Mouse (Mus musculus) forebrain, embryonic 10.5 days (tissue): ENCODE measurements around the gene Atp6v0a1. TPM values are rescaled to one million over a fixed set of nuclear protein-coding genes. Genes with fewer than 3 reads are reported as not detected.
A peak's percentile ranks its signal among the peaks of the same experiment; 100 is the strongest.

Experiments used
- DNase-seq: peaks from one replicate; pipeline ENCODE4 v3.0.0-alpha.2; 2017; ENCODE audit warnings: low spot score; ENCODE audit errors: extremely low spot score
- H3K27ac ChIP-seq: fragments of 300-500 bp; sonication (generic); 2 replicates; pipeline ENCODE4 v1.5.1; 2016; ENCODE audit warnings: mild to moderate bottlenecking
- H3K27me3 ChIP-seq: fragments of 300-500 bp; sonication (generic); 2 replicates; pipeline ENCODE4 v1.6.1; 2016; ENCODE audit warnings: mild to moderate bottlenecking; ENCODE audit not compliant: poor library complexity, severe bottlenecking
- H3K36me3 ChIP-seq: fragments of 300-500 bp; sonication (generic); replicated peaks from 2 replicates; pipeline ENCODE4 v1.6.1; 2016; ENCODE audit warnings: mild to moderate bottlenecking, moderate library complexity
- H3K4me1 ChIP-seq: fragments of 300-500 bp; sonication (generic); 2 replicates; pipeline ENCODE4 v1.6.1; 2016
- H3K4me3 ChIP-seq: fragments of 300-500 bp; sonication (generic); 2 replicates; pipeline ENCODE4 v1.5.1; 2016; ENCODE audit warnings: mild to moderate bottlenecking, moderate library complexity
- H3K9me3 ChIP-seq: fragments of 300-500 bp; sonication (generic); 2 replicates; pipeline ENCODE4 v1.6.1; 2016; ENCODE audit warnings: mild to moderate bottlenecking, moderate library complexity
- WGBS: fragments of 180-500 bp; shearing (Covaris S2); methylation state at CpG from one replicate; pipeline ENCODE4 v1.1.7; 2016; 5-methylcytosine and 5-hydroxymethylcytosine counted together
- polyA plus RNA-seq: library from polyadenylated mRNA; unstranded; fragments of >200 nt; fragmentation: Nextera tagmentation; extraction: Ambion mirVana; gene quantifications from 2 replicates; pipeline ENCODE4 v1.2.1, GENCODE M21; 2016

Gene Atp6v0a1
- polyA plus RNA-seq, 1 experiment from 2014 or later = 34.5 TPM

GRCm38 (mm10) chr11:100969189-100969743, 40.0 kb upstream of the Atp6v0a1 start:
- H3K4me3 ChIP-seq = peak overlapping the region; percentile 47
- H3K4me1 ChIP-seq = peaks cover 18% of the 10 kb centered on the region
- WGBS = 13% methylated on average over 31 of the region's 35 CpGs
- no peak overlapping the region for H3K27ac ChIP-seq
- no peaks in the 10 kb centered on the region for H3K36me3 ChIP-seq
- H3K9me3 ChIP-seq = no peaks in the 10 kb centered on the region
- peaks cover 100% of the 10 kb centered on the region for H3K27me3 ChIP-seq
- no peak for DNase-seq

GRCm38 (mm10) chr11:100969744-100970556, 39.3 kb upstream of the Atp6v0a1 start:
- Histone ChIP-seq H3K4me1 (peaks cover 18% of the 10 kb centered on the region), H3K36me3 (no peaks in the 10 kb centered on the region), H3K9me3 (no peaks in the 10 kb centered on the region), H3K27me3 (peaks cover 100% of the 10 kb centered on the region), H3K27ac (peak overlapping the region; percentile 26; the same call in 1 of the 2 replicates), H3K4me3 (peak overlapping the region; percentile 47)
- DNase-seq = peak; percentile 46
- WGBS = 2% methylated on average over 65 of the region's 65 CpGs

- peak; percentile 46 for DNase-seq
- no peaks in the 10 kb centered on the region for H3K9me3 ChIP-seq
- H3K36me3 ChIP-seq = no peaks in the 10 kb centered on the region
- H3K27me3 ChIP-seq = peaks cover 100% of the 10 kb centered on the region
- H3K4me1 ChIP-seq = peaks cover 18% of the 10 kb centered on the region
- WGBS = 2% methylated on average over 20 of the region's 20 CpGs
- peak within 1 kb of the TSS; percentile 47 for H3K4me3 ChIP-seq
- H3K27ac ChIP-seq = peak within 1 kb of the TSS; percentile 26; the same call in 1 of the 2 replicates
Observed at GRCm38 (mm10) chr11:100970557-100970937, 38.7 kb upstream of the Atp6v0a1 start, which contains the start of gene Cavin1. TSS of gene Cavin1 (minus strand) at chr11:100970887.

GRCm38 (mm10) chr11:100971455-100971854, 37.8 kb upstream of the Atp6v0a1 start:
- Histone ChIP-seq H3K27ac (no peak overlapping the region), H3K27me3 (peaks cover 91% of the 10 kb centered on the region)

GRCm38 (mm10) chr11:100973245-100973644, 36.0 kb upstream of the Atp6v0a1 start:
- H3K27me3 ChIP-seq = peaks cover 73% of the 10 kb centered on the region
- 92% methylated on average over 7 of the region's 7 CpGs for WGBS

More at GRCm38 (mm10) chr11:100971455-100971854, 37.8 kb upstream of the Atp6v0a1 start:
- Histone ChIP-seq H3K36me3 (no peaks in the 10 kb centered on the region), H3K4me3 (no peak overlapping the region), H3K9me3 (no peaks in the 10 kb centered on the region), H3K4me1 (peaks cover 18% of the 10 kb centered on the region)
- WGBS = 64% methylated on average over 10 of the region's 10 CpGs
- no peak for DNase-seq

GRCm38 (mm10) chr11:100974381-100974970, 34.8 kb upstream of the Atp6v0a1 start:
- no peak for DNase-seq
- WGBS = 82% methylated on average over 14 of the region's 14 CpGs
- Histone ChIP-seq H3K4me3 (no peak overlapping the region), H3K9me3 (no peaks in the 10 kb centered on the region), H3K4me1 (peaks cover 13% of the 10 kb centered on the region), H3K36me3 (no peaks in the 10 kb centered on the region), H3K27me3 (peaks cover 63% of the 10 kb centered on the region), H3K27ac (no peak overlapping the region)

More at GRCm38 (mm10) chr11:100973245-100973644, 36.0 kb upstream of the Atp6v0a1 start:
- Histone ChIP-seq H3K4me1 (peaks cover 18% of the 10 kb centered on the region), H3K36me3 (no peaks in the 10 kb centered on the region), H3K27ac (no peak overlapping the region), H3K4me3 (no peak overlapping the region), H3K9me3 (no peaks in the 10 kb centered on the region)
- no peak for DNase-seq

GRCm38 (mm10) chr11:100975241-100975640, 34.0 kb upstream of the Atp6v0a1 start:
- H3K27me3 ChIP-seq = peaks cover 61% of the 10 kb centered on the region

GRCm38 (mm10) chr11:100979887-100980286, 29.4 kb upstream of the Atp6v0a1 start:
- H3K4me3 ChIP-seq = no peak overlapping the region
- H3K36me3 ChIP-seq = no peaks in the 10 kb centered on the region
- no peak for DNase-seq
- 79% methylated on average over 8 of the region's 8 CpGs for whole genome bisulfite sequencing
- no peaks in the 10 kb centered on the region for H3K9me3 ChIP-seq
- H3K4me1 ChIP-seq = peaks cover 9% of the 10 kb centered on the region
- peaks cover 42% of the 10 kb centered on the region for H3K27me3 ChIP-seq
- no peak overlapping the region for H3K27ac ChIP-seq

More at GRCm38 (mm10) chr11:100975241-100975640, 34.0 kb upstream of the Atp6v0a1 start:
- DNase-seq = no peak
- Histone ChIP-seq H3K4me3 (no peak overlapping the region), H3K36me3 (no peaks in the 10 kb centered on the region), H3K9me3 (no peaks in the 10 kb centered on the region), H3K4me1 (peaks cover 5% of the 10 kb centered on the region), H3K27ac (no peak overlapping the region)
- 72% methylated on average over 7 of the region's 7 CpGs for WGBS

- H3K4me3 ChIP-seq = no peak overlapping the region
- peaks cover 37% of the 10 kb centered on the region for H3K27me3 ChIP-seq
Observed at GRCm38 (mm10) chr11:100980438-100980837, 28.8 kb upstream of the Atp6v0a1 start.

GRCm38 (mm10) chr11:100981236-100981635, 28.0 kb upstream of the Atp6v0a1 start:
- DNase-seq = no peak
- H3K27ac ChIP-seq = no peak overlapping the region
- peaks cover 35% of the 10 kb centered on the region for H3K27me3 ChIP-seq
- H3K4me3 ChIP-seq = no peak overlapping the region
- no peaks in the 10 kb centered on the region for H3K9me3 ChIP-seq
- H3K36me3 ChIP-seq = no peaks in the 10 kb centered on the region
- WGBS = 70% methylated on average over 3 of the region's 3 CpGs
- peaks cover 9% of the 10 kb centered on the region for H3K4me1 ChIP-seq

More at GRCm38 (mm10) chr11:100980438-100980837, 28.8 kb upstream of the Atp6v0a1 start:
- Histone ChIP-seq H3K9me3 (no peaks in the 10 kb centered on the region), H3K27ac (no peak overlapping the region), H3K4me1 (peaks cover 9% of the 10 kb centered on the region), H3K36me3 (no peaks in the 10 kb centered on the region)
- no peak for DNase-seq
- 66% methylated on average over 1 of the region's 1 CpGs for WGBS

- whole genome bisulfite sequencing = 12% methylated on average over 8 of the region's 8 CpGs
- Histone ChIP-seq H3K4me3 (no peak overlapping the region), H3K9me3 (no peaks in the 10 kb centered on the region), H3K27ac (no peak overlapping the region), H3K36me3 (no peaks in the 10 kb centered on the region), H3K27me3 (peaks cover 35% of the 10 kb centered on the region), H3K4me1 (peaks cover 9% of the 10 kb centered on the region)
- no peak for DNase-seq
Observed at GRCm38 (mm10) chr11:100982087-100982486, 27.2 kb upstream of the Atp6v0a1 start.

- WGBS = 6% methylated on average over 20 of the region's 20 CpGs
- peak overlapping the region; percentile 48 for H3K4me3 ChIP-seq
- H3K9me3 ChIP-seq = no peaks in the 10 kb centered on the region
Observed at GRCm38 (mm10) chr11:100983125-100983777, 26.0 kb upstream of the Atp6v0a1 start.

More at GRCm38 (mm10) chr11:100983125-100983777, 26.0 kb upstream of the Atp6v0a1 start:
- H3K27me3 ChIP-seq = peaks cover 35% of the 10 kb centered on the region
- H3K4me1 ChIP-seq = peaks cover 9% of the 10 kb centered on the region
- peak; percentile 86 for DNase-seq
- no peaks in the 10 kb centered on the region for H3K36me3 ChIP-seq
- H3K27ac ChIP-seq = no peak overlapping the region
